Mouse (Mus musculus): ENCODE measurements around the gene Arid4a.
A peak's percentile ranks its signal among the peaks of the same experiment; 100 is the strongest.

Gene Arid4a

DNA sequence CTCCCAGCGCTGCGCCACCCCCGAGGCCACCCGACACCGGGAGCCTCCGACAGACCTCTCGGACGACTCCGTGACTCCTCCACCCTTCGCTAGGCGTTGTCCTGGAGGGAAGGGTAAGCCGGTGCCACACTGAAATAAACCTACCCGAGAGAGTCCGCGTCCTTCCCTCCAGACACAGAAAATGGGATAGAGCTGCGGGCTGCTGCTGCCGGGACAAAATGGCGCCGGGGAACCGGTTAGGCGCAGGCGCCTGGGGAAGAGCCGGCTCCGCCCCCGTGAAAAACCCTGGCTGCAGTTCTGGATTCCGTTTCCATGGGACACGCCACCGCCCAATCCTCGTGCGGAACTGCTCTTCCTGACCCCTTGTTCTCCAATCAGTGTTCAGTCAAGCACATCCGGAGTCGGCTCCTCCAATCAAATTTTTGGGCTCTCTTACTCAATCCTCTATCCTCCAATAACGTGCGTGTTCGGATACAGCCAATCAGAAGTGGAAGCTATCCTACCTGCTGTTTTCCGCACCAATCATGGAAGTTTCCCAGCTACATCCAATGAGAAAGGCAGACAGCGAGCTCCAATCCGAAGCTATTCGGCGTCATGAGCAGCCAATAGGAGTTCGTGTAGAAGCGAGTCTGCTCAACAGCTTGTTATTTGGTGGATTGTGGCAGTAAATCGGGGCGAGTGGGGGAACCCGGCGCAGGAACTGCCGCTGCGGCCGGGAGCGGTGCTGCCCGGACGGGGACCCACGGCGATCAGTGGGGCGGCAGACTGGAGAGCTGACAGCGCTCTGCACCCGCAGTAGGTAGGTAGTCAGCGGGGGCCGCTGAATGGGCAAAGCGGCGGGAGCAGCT, at the start of gene Arid4a:
TSS of gene Arid4a (plus strand) at position 628 of the 848 bp plus-strand sequence.
- DNase-seq (ENCODE audit: low spot score): peak; percentile 99

DNA sequence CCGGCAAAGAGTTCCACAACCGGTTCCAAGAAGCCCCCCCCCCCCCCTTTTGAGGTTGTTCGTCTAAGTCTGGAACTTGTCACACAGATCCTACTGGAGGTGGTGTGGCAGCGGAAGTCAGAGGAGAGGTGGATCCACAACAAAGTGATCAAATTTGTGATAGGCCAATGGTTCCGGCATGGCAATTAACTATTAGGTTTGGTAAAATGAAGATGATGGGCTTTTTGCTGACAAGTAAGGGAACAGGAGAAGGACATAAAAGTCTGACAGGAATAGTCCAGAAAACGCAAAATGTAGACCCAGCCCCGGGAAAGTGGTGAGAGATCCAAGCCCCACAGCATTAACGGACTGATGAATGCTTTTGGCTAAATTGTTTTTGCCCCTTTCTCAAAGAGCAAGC, 48.2 kb upstream of the Arid4a start:
- no peak for DNase-seq (ENCODE audit: low spot score)

DNA sequence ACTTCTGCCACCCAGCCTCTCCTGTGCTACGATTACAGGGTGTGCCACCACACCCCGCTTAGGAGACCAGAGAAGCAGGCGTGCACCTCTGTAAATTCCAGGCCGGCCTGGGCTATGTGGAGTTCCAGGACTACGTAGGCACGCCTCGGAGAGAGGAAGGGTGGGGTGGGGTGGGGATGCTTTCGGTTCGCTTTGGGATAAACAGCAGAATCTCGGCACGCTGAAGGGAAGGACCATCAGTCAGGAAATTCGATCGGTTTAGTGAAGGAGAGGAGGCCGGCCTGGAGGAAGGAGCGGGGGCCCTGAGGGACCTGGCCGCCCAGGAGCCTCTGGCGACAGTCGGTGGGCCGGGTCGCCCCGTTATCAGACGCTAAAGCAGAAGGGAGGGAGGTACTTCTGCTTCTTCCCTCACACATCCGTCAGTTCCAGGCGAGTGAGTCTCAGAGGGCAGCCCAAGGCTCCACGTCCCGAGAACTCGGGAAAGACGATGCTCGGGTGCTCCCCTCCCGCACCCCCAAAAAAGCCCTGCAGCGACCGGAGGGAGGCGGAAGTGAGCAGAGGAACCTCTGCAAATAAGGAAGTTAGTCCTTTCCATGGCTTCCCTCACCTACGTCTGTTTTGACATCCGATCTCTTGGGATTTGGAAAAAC, 47.5 kb upstream of the Arid4a start:
- DNase-seq (ENCODE audit: low spot score): peak; percentile 85

DNA sequence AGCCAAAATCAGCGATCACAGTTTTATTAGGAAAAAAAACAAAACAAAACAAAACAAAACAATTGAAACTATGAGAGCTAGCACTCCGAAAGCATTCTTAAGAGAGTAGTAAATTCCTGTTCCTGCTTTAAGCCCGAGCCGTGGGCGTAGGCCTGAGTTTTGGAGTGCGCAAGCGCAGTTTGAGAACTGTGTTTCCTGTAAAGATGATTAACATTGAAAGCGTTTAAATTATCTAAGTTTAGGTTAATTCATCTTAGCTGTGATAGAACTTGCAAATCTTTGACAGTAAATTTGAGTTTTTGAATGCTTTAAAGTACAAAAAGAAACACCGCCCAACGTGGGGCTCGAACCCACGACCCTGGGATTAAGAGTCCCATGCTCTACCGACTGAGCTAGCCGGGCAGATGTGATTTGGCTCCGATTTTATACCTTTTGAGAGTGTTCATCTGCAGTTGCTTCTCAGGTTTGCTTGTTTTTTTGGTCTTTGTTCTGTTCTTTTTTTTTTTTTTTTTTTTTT, 46.9 kb upstream of the Arid4a start:
- DNase-seq (ENCODE audit: low spot score): peak; percentile 98

DNA sequence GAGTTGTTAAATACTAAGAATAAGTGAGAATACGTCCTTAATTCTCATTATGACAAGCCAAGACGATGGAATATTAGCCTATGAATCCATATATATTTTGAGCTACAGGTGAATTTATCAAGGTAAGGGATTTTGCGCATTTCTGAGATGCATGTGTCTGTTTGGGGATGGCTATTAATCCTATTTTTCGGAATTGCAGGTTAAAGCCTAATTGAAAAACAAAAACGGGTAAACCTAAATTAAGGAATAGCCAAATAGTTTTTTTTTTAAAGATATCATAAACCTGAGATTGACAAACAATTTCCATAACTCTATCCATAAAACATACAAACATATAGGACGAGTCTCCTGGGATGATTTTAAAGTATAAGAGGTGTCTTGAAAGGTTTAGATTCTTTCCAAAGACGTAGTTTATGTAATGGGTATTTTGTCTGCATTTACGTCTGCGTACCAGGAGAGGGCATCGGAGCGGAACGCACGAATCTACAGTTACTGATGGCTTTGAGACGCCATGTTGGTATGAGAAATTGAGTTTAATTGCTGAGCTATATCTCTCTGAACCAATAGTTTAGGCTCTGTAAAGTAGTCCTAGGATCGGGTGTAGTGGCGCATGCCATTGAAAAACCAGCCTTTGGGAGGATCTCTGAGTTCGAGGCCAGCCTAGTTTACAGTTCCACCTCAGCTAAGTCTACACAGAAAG, 46.2 kb upstream of the Arid4a start:
- DNase-seq (ENCODE audit: low spot score): peak; percentile 83

DNA sequence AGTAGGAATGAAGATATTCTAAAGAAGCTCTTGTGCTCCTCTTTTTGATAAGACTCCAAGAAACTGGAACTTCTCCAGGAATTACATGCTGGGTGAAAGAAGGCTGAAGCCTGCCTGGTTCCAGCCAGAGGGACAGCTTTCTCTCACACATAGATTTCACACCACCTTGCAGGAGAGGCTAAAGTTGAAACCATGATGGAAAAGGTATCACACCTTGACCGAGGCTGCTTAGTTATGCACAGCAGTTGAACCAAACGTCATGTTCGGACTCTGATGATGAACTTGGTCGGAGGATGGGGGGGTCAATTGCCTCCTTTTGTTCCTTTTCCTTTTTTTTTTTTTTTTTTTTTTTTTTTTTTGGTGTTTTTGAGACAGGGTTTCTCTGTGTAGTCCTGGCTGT, 42.0 kb upstream of the Arid4a start:
- DNase-seq (ENCODE audit: low spot score): no peak

DNA sequence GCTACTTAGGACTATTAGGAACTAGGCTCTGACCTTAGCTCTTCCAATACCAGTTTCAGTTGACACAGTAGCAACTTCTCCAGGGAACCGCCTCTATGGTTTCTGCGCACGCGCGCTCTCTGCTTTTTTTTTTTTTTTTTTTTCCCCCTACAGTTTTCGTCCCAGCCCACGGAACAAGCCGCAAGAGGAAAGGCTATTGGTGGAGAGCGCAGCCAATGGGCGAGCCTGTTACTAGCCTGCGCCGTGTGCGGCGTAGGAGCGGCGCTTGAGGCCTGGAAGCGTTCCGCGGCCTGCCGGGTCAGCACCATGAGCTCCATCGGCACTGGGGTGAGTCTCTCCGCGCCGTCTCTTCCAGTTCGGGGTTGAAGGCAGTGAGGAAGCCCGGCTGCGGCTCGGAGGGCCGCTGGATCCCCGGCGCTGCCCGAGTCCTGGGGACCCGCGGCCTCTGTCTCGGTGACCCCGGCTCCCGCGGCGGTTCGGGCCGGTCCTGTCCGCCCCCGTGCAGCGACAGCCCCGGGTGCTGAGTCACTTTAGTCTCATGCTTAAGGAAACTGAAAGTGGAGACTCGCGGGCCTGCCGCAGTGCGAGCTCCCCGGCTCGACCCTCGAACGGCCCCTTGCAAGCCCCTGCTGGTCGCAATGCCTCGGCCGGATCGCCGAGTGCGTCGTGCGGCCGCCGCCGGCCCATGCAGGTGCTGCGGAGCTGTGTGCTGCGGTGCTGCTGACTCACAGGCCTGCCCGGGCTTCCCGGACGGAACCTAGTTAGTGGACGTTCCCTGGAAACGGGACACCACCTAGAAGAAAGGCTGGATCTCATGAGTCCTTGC, 41.1 kb upstream of the Arid4a start, which contains the start of gene Psma3:
TSS of gene Psma3 (plus strand) at position 181 of the 826 bp plus-strand sequence.
- DNase-seq (ENCODE audit: low spot score): peak; percentile 96

DNA sequence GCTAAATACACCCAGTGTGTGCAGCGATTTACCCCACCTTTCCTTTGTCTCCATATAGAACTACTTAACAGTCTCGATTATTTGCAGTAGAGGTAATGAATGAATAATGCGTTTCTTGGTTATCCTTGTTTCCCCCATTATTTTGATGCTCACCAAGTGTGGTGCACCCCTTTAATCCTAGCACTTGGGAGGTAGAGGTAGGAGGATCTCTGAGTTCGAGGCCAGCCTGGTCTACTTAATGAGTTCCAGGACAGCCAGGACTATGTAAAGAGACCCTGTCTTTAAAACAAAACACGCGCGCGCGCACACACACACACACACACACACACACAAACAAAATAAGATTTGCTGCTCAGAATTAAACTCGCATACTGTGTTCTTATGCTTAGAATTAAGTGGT, 40.4 kb upstream of the Arid4a start:
- DNase-seq (ENCODE audit: low spot score): peak; percentile 40

DNA sequence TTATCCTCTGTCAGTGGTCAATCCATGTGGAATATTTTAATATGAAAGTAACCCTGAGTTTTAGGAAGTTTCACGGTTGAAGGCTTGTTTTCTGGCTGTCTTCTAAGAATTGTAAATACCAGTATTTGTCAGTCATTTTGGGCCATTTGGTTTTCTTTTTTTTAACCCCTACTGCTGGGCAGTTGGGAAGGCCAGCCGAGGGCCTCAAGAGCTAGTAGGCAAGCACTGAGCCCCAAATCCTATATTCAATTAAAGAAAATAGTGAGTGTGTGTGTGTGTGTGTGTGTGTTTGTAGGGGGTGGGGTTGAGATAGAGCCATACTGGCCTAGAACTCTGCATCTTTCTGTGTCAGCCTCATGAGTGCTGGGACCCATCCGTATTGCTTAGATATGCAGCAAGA, 39.9 kb upstream of the Arid4a start:
- DNase-seq (ENCODE audit: low spot score): no peak

DNA sequence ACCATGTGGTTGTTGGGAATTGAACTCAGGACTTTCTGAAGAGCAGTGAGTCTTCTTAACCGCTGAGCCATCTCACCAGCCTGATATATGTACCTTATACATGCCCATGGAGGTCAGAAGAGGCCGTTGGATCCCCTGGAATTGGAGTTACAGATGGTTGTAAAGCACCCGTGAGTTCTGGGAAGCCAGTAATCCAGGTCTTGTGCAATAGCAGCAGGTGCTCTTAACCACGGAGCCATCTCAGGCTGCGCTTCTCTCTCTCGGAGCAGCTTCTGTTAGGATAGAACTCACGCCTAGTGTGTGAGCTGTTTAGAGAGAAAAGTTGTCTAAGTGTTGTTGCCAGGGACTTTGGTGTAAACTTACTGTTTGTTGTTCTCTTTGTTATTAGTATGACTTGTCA, 37.4 kb upstream of the Arid4a start:
- DNase-seq (ENCODE audit: low spot score): no peak

DNA sequence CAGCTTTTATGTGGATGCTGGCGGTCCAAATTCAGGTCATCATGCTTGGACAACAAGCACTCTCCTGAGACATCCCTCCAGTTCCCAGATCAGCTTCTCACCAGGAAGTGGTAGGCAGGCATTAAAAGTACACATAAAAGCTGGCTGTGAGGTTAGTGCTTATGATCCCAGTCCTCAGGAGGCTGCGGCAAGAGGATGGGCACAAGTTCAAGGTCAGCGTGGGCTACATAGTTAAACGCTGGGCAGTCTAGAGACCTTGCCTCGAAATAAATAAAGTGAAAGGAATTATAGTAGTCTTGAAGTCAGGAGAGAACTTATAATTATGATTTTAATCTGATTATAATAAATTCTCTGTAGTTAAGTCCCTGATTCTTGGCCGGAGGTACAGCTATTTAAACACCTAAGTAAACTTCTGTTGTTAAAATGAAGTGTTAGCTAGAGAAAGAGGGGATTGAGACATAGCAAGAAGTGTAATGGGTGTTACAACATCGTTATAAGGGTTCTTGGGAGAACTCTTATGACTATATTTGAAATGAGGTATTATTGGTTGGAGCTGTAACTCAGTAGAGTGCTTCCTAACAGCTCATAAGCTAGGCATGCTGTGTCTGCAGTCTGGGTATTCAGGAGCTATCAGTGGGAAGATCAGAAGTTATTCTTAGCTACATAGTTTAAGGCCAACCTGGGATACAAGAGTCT, 30.8 kb upstream of the Arid4a start:
- no peak for DNase-seq (ENCODE audit: low spot score)

DNA sequence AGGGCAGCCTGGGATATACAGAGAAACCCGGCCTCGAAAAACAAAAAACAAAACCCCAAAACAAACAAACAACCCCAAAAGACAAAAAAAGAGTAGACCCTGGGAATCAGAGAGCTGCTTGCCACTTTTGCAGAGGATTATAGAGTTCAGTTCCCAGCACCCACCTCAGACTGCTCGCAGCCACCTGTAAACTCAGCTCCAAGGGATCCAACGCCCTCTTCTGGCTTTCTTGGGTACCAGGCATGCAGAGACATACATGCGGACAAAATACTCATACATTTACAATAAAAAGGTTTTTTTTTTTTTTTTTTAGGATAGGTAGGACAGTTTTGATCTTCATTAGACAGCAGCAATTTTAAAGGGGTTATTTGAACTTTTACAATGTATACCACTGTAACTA, 18.6 kb upstream of the Arid4a start:
- DNase-seq (ENCODE audit: low spot score): no peak

DNA sequence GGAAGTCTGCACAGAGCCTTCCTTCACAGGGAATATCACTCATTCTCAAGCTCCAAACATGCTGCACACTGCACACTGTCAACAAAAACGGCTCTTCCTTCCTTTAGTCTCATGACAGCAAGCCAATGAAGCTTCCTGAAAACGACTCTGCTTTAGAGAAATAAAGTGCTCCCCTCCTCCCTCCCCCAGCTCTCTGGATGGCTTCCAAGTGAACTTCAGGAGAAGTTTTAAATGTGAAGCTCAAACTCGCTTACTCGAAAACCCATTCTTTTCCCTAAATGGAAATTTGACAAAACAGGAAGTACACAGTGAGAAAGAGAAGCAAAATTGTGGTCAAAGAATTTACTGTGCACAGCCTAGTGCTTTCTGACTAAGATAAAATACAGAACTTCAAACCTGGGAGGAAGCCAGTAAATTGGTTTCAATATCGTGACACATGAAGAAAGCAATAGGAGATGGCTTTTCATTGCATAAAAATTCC, 16.3 kb upstream of the Arid4a start:
- no peak for DNase-seq (ENCODE audit: low spot score)

DNA sequence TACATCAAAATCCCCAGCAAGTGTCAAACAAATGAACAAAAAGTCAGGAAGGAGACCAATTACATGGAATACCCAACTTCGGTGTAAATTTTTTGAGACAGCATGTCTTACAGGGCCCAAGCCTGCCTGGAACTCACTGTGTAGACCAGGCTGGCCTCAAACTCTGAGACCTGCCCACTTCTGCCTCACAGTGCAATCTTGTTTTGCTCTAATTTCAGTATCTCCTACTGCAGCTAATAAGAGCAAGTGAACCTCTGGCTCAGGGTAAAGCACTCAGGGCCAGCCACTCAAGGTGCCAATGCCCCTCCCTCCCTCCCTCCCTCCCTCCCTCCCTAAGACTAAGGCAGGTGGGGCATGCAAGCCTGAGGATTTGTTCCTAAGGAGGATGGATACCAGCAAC, 15.4 kb upstream of the Arid4a start:
- no peak for DNase-seq (ENCODE audit: low spot score)

DNA sequence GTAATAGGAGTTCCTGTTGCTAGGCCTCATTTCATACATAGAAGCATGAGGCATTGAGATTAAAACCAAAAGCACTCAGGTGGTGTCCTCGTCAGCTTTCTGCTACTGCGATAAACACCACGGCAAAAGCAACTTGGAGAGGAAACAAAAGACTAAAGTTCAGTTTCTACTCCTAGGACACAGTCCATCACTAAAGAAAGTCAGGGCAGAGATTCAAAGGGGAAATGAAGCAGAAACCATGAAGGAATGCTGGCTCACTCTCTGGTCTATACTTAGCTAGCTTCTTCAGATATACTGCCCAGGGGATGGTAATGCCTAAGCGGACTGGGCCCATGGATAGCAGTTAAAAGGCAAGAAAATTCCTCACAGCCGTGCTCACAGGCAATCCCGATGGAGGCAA, 14.3 kb upstream of the Arid4a start:
- DNase-seq (ENCODE audit: low spot score): no peak

DNA sequence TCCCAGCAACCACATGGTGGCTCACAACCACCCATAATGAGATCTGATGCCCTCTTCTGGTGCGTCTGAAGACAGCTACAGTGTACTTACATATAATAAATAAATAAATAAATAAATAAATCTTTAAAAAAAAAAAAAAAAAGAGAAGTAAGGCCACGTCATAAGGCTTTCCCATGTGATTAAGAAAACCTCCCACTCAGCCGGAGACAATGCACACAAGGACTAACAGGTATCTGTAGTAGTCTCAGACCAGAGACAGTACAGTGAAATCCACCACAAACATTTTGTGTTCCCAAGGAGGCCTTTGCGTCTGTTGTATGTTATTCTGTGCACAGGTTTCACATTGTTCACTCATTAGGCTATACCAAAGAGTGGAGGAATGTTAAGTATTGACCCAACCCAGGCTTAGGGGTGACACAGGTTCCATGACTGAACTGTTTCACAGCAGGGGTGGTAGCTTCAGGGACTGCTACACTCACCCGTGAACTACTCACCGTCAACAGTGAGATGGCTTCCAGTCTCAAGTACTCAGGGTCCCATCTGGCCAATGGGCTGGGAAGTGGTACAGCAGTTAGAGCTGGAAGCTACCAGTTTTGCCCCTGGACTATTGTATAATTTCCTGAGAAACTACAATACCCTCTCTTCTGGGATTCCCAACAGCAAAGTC, 11.9 kb upstream of the Arid4a start:
- no peak for DNase-seq (ENCODE audit: low spot score)

DNA sequence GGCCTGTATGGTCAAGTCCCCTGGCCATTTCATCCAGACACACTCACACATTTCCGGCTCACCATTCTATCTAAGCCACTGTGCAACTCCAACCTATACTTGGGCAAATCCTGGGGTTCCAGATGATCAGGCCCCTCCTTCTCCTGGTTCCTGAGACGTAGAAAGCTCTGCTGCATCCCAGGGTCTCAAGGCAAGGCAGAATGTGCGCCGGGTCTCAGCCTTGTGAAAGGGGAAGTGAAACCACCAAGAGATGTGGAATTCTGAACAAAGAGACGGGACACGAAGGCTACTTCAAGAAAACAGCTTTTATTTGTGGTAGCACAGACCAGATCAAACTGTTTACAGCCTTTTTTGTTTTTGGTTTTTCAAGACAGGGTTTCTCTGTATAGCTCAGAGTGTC, 9.6 kb upstream of the Arid4a start:
- DNase-seq (ENCODE audit: low spot score): no peak

DNA sequence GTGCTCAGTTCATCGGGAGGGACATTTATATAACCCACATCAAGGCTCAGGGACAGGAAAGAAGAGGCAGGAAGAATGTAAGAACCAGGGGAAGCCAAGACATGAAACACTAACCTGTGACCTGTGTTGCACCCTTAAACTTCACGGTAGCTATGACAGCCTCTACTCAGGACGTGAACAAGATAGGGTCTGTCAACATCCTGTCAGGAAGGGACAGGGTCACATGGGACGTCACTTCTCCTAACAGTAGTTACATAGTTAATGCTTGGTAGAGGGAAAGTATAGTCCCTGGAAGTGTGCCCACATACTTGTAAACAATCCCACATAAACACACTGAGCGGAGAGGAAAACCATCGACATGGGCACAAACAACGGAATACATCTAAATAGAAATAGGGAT, 8.9 kb upstream of the Arid4a start:
- no peak for DNase-seq (ENCODE audit: low spot score)

DNA sequence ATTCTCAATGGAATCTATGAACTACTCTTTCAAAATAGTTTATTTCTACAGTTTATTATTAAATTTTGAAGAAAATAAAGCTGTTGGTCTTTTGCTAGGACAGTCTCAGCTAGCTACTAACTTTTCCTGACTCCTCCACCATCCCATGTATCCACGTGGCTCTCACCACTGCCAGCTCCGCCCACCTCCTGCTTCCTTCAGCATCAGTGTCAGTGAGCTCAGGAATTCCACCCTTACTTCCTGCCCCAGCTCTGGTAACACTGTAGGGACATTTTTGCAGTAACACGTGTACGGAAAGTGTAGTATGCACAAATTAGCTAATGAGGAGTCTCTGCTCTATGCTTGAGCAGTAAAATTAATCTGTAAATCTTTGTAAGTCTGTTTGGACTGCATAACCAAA, 6.0 kb upstream of the Arid4a start:
- no peak for DNase-seq (ENCODE audit: low spot score)

DNA sequence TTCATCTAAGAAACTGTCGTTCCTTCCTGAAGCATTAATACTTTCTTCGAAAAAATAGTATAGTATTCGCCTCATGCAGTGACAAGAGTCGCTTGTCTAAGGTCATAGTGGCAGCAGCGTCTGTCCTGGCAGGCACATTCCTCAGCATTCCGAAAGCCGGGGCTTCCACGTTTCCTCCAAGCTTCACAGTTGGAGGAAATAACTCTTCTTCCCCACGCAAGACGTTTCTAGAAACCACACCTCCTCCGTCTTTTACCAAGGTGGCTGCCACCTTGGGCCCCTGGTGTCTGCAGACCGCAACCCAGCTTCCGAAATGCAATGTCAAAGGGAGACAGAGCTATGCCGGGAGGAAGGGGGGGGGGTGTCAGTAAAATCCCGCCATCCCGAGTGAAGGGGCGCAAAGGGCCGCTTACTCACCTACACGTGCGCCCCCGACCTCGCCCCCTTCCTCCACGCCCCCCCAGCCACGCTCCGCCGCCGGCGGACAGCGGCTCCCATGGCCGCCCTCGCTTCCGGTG, 886 bp upstream of the Arid4a start:
- DNase-seq (ENCODE audit: low spot score): no peak

DNA sequence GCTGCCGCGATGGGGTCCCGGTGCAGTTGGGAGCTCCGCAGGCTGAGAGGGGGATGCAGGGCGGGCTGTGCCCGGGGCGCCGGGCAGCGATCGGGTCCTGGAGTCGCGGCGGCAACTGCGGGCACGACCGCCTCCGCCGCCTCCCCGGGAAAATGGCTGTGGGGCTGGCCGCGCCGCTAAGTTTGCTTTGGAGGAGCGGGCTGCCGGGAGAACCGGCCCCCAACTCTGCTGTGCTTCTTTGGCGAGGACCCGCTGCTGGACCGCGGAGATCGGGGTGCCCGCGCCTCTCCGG, 367 bp downstream of the Arid4a start:
- no peak for DNase-seq (ENCODE audit: low spot score)
